Mouse (Mus musculus) activated CD4-positive, CD25-positive, alpha-beta regulatory T cell, adult 4 months (primary cell): ENCODE measurements around the gene Baiap2l1. TPM values are rescaled to one million over a fixed set of nuclear protein-coding genes. Genes with fewer than 3 reads are reported as not detected.

ENCODE experiments used
- ATAC-seq: one replicate; pipeline ENCODE4 v1.8.0; 2017
- polyA plus RNA-seq, 2 experiments: library from polyadenylated mRNA; unstranded; fragments of 100-300 nt; shearing (Covaris generic); gene quantifications; one replicate each; pipeline ENCODE4 v1.2.1; 2017

The Baiap2l1 gene
- polyA plus RNA-seq, 2 experiments from 2014 or later = 0.70 to 0.87 TPM

DNA sequence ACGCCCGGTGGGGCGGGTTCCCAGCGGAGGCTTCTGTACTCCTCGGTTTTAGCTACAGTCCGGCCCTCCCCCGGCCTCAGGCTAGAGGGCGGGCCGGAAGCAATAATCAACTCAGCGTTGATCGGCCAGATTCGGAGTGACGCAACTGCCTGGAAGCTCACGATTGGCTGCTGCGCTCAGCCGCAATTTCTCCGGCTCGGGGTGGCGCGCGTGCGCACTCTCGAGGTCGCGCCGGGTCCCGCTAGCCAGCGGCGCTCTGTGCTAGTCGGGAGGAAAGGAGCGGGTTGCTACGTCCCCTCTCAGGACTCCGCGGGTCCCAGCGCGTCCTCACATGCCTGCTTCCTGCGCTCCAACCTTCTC, 134.4 kb downstream of the Baiap2l1 start, which contains the start of gene Tecpr1:
Gene Tecpr1, minus strand, starts transcription at position 113 of the 360 bp plus-strand sequence.
- peak; percentile 79 for ATAC-seq

DNA sequence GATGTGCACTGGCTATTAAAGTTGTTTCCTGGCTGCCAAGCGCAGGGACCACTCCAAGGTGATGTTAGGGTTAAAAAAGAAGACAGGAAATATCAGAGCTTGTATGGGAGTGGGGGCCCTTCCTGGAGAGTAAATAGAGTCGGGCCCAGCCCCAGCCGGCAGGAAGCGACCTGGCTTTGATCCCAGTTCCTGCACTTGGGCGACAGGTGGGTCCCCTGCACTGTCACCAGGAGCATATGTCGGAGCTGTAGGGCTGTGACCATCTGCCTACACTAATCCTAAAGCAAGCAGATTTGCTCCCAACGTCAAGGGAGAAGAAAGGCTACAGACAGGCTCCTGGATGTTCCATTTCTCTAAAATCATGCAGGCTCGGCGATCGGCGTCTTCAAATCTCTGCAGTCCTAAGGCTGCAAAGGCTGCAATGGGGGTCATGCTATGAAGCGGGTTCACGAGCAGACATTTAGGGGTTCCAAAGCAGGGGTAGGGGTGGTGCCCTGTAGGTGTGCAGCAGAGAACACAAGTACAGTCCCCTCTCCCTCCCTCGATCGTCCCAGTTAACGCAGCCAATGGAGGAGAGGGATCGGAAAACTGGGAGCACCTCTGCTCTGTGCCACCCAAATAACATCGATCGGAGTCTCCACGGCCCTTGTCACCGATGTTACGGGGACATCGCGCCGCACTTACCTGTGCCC, 135.0 kb downstream of the Baiap2l1 start:
- peak; percentile 27 for ATAC-seq

DNA sequence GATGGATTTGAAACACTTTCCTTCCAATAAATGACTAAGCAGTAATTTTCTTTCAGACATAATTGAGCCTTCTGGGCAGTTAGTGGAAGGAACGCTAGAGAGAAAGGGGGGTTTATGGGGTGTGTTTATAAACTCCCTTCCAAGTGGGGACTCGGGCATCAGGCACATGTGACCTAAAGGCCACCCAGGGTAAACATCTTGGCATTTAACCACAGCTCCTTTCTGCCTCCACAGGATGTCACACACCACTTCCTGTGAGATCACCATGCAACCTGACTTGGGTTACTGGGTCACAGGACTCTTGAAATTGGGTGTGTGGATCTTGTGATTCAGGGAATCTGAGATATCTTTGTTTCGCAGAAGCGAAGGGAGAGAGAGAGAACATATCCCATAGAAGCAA, 136.6 kb downstream of the Baiap2l1 start:
- peak; percentile 70 for ATAC-seq

DNA sequence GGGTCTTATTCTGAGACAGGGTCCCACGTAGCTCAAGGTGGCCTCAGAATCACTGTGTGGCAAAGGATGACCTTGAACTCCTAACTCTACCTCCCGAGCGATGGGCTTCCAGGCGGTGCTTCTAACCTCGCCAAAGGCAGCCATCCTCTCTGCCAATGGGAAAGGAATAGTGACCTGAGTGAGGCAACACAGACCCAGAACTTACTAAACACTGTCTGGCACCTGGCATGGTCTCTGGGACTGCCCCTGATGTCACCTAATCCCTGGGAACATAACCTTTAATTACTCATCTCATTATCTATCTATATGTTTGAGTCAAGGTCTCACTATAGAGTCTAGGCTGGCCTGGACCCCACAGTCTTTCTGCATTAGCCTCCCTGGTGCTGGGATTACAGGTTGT, 138.0 kb downstream of the Baiap2l1 start:
- no peak for ATAC-seq

DNA sequence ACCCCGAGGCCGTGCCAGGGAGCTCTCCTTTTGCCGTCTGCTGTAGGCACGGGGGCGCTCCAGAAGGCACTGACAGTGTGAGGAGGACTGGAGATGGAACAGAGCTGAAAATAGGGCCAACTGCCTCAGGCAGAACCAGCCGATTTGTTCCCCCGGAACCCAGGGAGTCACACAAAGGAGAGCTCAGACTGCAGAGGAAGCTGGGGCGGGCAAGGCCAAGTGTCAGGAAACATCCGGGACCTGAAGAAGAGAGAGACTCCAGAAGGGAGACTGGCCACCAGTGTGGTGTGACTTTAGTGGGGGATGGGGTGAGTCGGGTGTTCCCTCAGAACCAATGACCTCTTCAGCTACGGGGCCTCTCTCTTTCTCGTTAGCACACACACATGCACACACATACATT, 138.6 kb downstream of the Baiap2l1 start:
- ATAC-seq = no peak

DNA sequence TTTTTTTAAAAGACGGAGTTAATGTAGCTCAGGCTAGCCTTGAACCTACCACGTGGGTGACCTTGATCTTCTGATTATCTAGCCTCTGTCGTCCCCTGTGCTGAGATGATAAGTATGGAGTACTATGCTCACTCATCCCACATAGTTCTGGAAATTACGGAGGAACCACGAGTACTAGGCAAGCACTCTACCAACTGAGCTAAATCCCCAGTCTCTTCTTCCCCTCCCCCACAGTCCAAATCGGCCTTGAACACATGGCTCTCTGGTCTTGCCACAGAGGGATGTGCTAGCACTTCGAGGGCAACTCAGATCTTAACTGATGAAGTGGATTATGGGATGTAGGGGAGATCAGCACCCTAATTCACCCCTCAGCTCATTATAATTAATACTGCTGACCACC, 139.9 kb downstream of the Baiap2l1 start:
- ATAC-seq = no peak

DNA sequence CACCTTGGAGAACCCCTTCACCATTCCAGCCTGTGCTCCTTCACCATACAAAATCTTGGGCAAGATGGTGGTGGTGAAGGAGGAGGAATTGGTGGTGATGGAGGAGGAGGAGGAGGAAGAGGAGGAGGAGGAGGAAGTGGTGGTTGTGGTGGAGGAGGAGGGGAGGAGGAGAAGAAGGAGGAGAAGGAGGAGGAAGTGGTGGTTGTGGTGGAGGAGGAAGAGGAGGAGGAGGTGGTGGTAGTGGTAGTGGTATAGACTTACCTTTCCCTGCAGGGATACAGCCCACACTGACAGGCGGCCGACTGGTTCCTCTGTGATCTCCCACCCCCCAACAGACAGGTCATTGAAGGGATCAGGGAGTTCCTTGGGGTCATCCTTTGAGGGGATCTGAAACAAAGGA, 141.9 kb downstream of the Baiap2l1 start:
- peak; percentile 66 for ATAC-seq

Other genes starting within 250 kb of the Baiap2l1 start
- under 1 TPM in 1 of 2 experiments, not detected in 1; 0.09 TPM for gene Bhlha15, start 167.8 kb downstream of the Baiap2l1 start, polyA plus RNA-seq
- 10 to 100 TPM; 68.3 to 97.8 TPM for gene Tecpr1, start 134.5 kb downstream of the Baiap2l1 start, polyA plus RNA-seq
- gene Bri3, start 113.7 kb downstream of the Baiap2l1 start, polyA plus RNA-seq = 1 to 10 TPM; 2.5 to 4.7 TPM
- not detected for gene Nptx2, start 187.8 kb upstream of the Baiap2l1 start, polyA plus RNA-seq